15 mouse cellular contexts compared by ENCODE assay signal in genomic region chr2:152985582-152985981, GRCm38 (mm10). TPM values are rescaled to one million over a fixed set of nuclear protein-coding genes. Genes with fewer than 3 reads are reported as not detected.
A peak's percentile ranks its signal among the peaks of the same experiment; 100 is the strongest.
DNase-seq lines count a peak whose midpoint lies in the region; ATAC-seq lines count a peak whose summit lies in the region.
"Had no signal": no experiment of that assay in that cellular context is flagged by ENCODE, and none has a peak within 500 bp of the region (broad histone marks: within the 10 kb centered on the region; RNA-seq: fewer than 3 reads in every experiment).

No protein-coding gene starts in this region.

- no peak overlapping the region for H3K4me2 ChIP-seq in embryonic facial prominence, embryonic 14.5 days (ENCODE audit: low read depth, low read length)
- no peak overlapping the region for H3K4me2 ChIP-seq in neural tube, embryonic 12.5 days (replicated peaks)
- no peak overlapping the region for H3K4me2 ChIP-seq in hindbrain, embryonic 15.5 days
- H3K4me2 ChIP-seq: heart, embryonic 12.5 days; lung, embryonic 15.5 days had no signal

- H3K4me3 ChIP-seq in embryonic facial prominence, embryonic 14.5 days (ENCODE audit: low read depth, low read length): no peak overlapping the region
- H3K4me3 ChIP-seq in embryonic facial prominence, embryonic 10.5 days: no peak overlapping the region
- no peak overlapping the region for H3K4me3 ChIP-seq in neural tube, embryonic 12.5 days
- H3K4me3 ChIP-seq in hindbrain, embryonic 15.5 days: no peak overlapping the region
- no peak overlapping the region for H3K4me3 ChIP-seq in limb, embryonic 10.5 days
- H3K4me3 ChIP-seq: gastrocnemius, adult 2 months; heart, embryonic 12.5 days; lung, embryonic 15.5 days had no signal

- ATAC-seq in embryonic facial prominence, embryonic 14.5 days (ENCODE audit: low read depth): peak; percentile 65
- ATAC-seq in neural tube, embryonic 12.5 days (ENCODE audit: low FRiP score, low read depth): peak; percentile 44; the same call in 1 of the 2 replicates
- peak; percentile 62; the same call in 1 of the 2 replicates for ATAC-seq in hindbrain, embryonic 15.5 days (ENCODE audit: low FRiP score, low read depth)

- H3K9me3 ChIP-seq in embryonic facial prominence, embryonic 14.5 days (ENCODE audit: control insufficient read depth, low read length): no peaks in the 10 kb centered on the region
- H3K9me3 ChIP-seq in embryonic facial prominence, embryonic 10.5 days: no peaks in the 10 kb centered on the region
- no peaks in the 10 kb centered on the region for H3K9me3 ChIP-seq in neural tube, embryonic 12.5 days
- no peaks in the 10 kb centered on the region for H3K9me3 ChIP-seq in hindbrain, embryonic 15.5 days
- H3K9me3 ChIP-seq in limb, embryonic 10.5 days (replicated peaks): no peaks in the 10 kb centered on the region
- H3K9me3 ChIP-seq: heart, embryonic 12.5 days; lung, embryonic 15.5 days had no signal

- no peak overlapping the region for H3K9ac ChIP-seq in embryonic facial prominence, embryonic 14.5 days (ENCODE audit: low read depth, low read length)
- no peak overlapping the region for H3K9ac ChIP-seq in neural tube, embryonic 12.5 days
- H3K9ac ChIP-seq in hindbrain, embryonic 15.5 days: no peak overlapping the region
- H3K9ac ChIP-seq: heart, embryonic 12.5 days; lung, embryonic 15.5 days had no signal

- H3K27me3 ChIP-seq in embryonic facial prominence, embryonic 14.5 days (replicated peaks; ENCODE audit: control insufficient read depth, insufficient read depth, low read length): no peaks in the 10 kb centered on the region
- no peaks in the 10 kb centered on the region for H3K27me3 ChIP-seq in embryonic facial prominence, embryonic 10.5 days (replicated peaks; ENCODE audit: low read depth, poor library complexity, severe bottlenecking)
- no peaks in the 10 kb centered on the region; the same call in 1 of the 2 replicates for H3K27me3 ChIP-seq in neural tube, embryonic 12.5 days (replicated peaks)
- no peaks in the 10 kb centered on the region for H3K27me3 ChIP-seq in hindbrain, embryonic 15.5 days
- H3K27me3 ChIP-seq in limb, embryonic 10.5 days (ENCODE audit: low read depth, poor library complexity, severe bottlenecking): peaks cover 6% of the 10 kb centered on the region; the same call in 1 of the 2 replicates
- H3K27me3 ChIP-seq: lung, embryonic 15.5 days had no signal

- no peak overlapping the region for H3K27ac ChIP-seq in embryonic facial prominence, embryonic 14.5 days (replicated peaks; ENCODE audit: low read depth, low read length)
- H3K27ac ChIP-seq in embryonic facial prominence, embryonic 10.5 days (replicated peaks): no peak overlapping the region
- H3K27ac ChIP-seq in neural tube, embryonic 12.5 days: no peak overlapping the region
- H3K27ac ChIP-seq in hindbrain, embryonic 15.5 days (replicated peaks): no peak overlapping the region
- H3K27ac ChIP-seq in limb, embryonic 10.5 days: no peak overlapping the region
- H3K27ac ChIP-seq: gastrocnemius, adult 2 months; lung, embryonic 15.5 days had no signal

- no peaks in the 10 kb centered on the region for H3K4me1 ChIP-seq in embryonic facial prominence, embryonic 14.5 days (ENCODE audit: control insufficient read depth, insufficient read depth, low read length)
- peaks cover 5% of the 10 kb centered on the region; the same call in 1 of the 2 replicates for H3K4me1 ChIP-seq in embryonic facial prominence, embryonic 10.5 days
- H3K4me1 ChIP-seq in neural tube, embryonic 12.5 days: peaks cover 3% of the 10 kb centered on the region; the same call in 1 of the 2 replicates
- H3K4me1 ChIP-seq in hindbrain, embryonic 15.5 days (replicated peaks): peaks cover 5% of the 10 kb centered on the region; the same call in 1 of the 2 replicates
- H3K4me1 ChIP-seq in limb, embryonic 10.5 days: peaks cover 3% of the 10 kb centered on the region; the same call in 1 of the 2 replicates
- H3K4me1 ChIP-seq: heart, embryonic 12.5 days; lung, embryonic 15.5 days had no signal

- 64% methylated on average over 1 of the region's 1 CpGs for whole genome bisulfite sequencing in embryonic facial prominence, embryonic 14.5 days
- 27% methylated on average over 1 of the region's 1 CpGs for WGBS in embryonic facial prominence, embryonic 10.5 days
- WGBS in neural tube, embryonic 12.5 days: 5% methylated on average over 1 of the region's 1 CpGs
- 13% methylated on average over 1 of the region's 1 CpGs for WGBS in hindbrain, embryonic 15.5 days
- 48% methylated on average over 1 of the region's 1 CpGs for WGBS in limb, embryonic 10.5 days

- no peaks in the 10 kb centered on the region for H3K36me3 ChIP-seq in embryonic facial prominence, embryonic 14.5 days (ENCODE audit: control insufficient read depth, insufficient read depth, low read length)
- no peaks in the 10 kb centered on the region for H3K36me3 ChIP-seq in embryonic facial prominence, embryonic 10.5 days (replicated peaks)
- H3K36me3 ChIP-seq in neural tube, embryonic 12.5 days: no peaks in the 10 kb centered on the region
- H3K36me3 ChIP-seq in hindbrain, embryonic 15.5 days: no peaks in the 10 kb centered on the region
- no peaks in the 10 kb centered on the region for H3K36me3 ChIP-seq in limb, embryonic 10.5 days
- H3K36me3 ChIP-seq: heart, embryonic 12.5 days; lung, embryonic 15.5 days had no signal

- DNase-seq in embryonic facial prominence, embryonic 14.5 days (ENCODE audit: low spot score): peak; percentile 56
- no peak for DNase-seq in embryonic facial prominence, embryonic 10.5 days (ENCODE audit: low spot score)
- no peak for DNase-seq in neural tube, embryonic 10.5 days (ENCODE audit: extremely low spot score, low spot score)
- DNase-seq in retina, embryonic 14.5 days (ENCODE audit: low spot score): peak; percentile 65
- no peak for DNase-seq in embryo, embryonic 9.5 days (ENCODE audit: extremely low spot score)
- no peak for DNase-seq in limb, embryonic 10.5 days (ENCODE audit: low spot score)
- DNase-seq: cerebellum, postnatal 25 days; gastrocnemius, adult 2 months; kidney, postnatal 36 days; thymus, adult 2 months had no signal

RNA-seq across cellular contexts. Expression of gene Ttll9, which starts 23.3 kb away (rescaled TPM):
- 1.1 and 1.2 TPM in 2 replicates for polyA plus RNA-seq in embryonic facial prominence, embryonic 14.5 days (2014; fragmentation: Nextera tagmentation; extraction: Ambion mirVana)
- 1.3 and 1.8 TPM in 2 replicates for polyA plus RNA-seq in embryonic facial prominence, embryonic 10.5 days (2016; fragmentation: Nextera tagmentation; extraction: Ambion mirVana)
- polyA plus RNA-seq in neural tube, embryonic 12.5 days (2016; fragmentation: Nextera tagmentation; extraction: Ambion mirVana): 1.8 and 2.6 TPM in 2 replicates
- 8.3 and 8.7 TPM in 2 replicates for polyA plus RNA-seq in hindbrain, embryonic 15.5 days (2015; fragmentation: Nextera tagmentation; extraction: Ambion mirVana)
- 0.53 and 1.7 TPM in 2 replicates for polyA plus RNA-seq in limb, embryonic 10.5 days (2016; fragmentation: Nextera tagmentation; extraction: Ambion mirVana)

RNA-seq across cellular contexts. Expression of gene Pdrg1, which starts 29.6 kb away (rescaled TPM):
- polyA plus RNA-seq in embryonic facial prominence, embryonic 14.5 days (2014; fragmentation: Nextera tagmentation; extraction: Ambion mirVana): 88.8 and 91.4 TPM in 2 replicates
- polyA plus RNA-seq in embryonic facial prominence, embryonic 10.5 days (2016; fragmentation: Nextera tagmentation; extraction: Ambion mirVana): 92.1 and 92.2 TPM in 2 replicates
- 159 and 182 TPM in 2 replicates for polyA plus RNA-seq in neural tube, embryonic 12.5 days (2016; fragmentation: Nextera tagmentation; extraction: Ambion mirVana)
- polyA plus RNA-seq in hindbrain, embryonic 15.5 days (2015; fragmentation: Nextera tagmentation; extraction: Ambion mirVana): 234 TPM in 2 replicates
- 82.6 and 92.5 TPM in 2 replicates for polyA plus RNA-seq in limb, embryonic 10.5 days (2016; fragmentation: Nextera tagmentation; extraction: Ambion mirVana)

RNA-seq across cellular contexts. Expression of gene Dusp15, which starts 34.1 kb away (rescaled TPM):
- 0.59 and 1.4 TPM in 2 replicates for polyA plus RNA-seq in embryonic facial prominence, embryonic 14.5 days (2014; fragmentation: Nextera tagmentation; extraction: Ambion mirVana)
- polyA plus RNA-seq in embryonic facial prominence, embryonic 10.5 days (2016; fragmentation: Nextera tagmentation; extraction: Ambion mirVana): 0.34 and 0.95 TPM in 2 replicates
- 3.1 and 4.9 TPM in 2 replicates for polyA plus RNA-seq in neural tube, embryonic 12.5 days (2016; fragmentation: Nextera tagmentation; extraction: Ambion mirVana)
- polyA plus RNA-seq in hindbrain, embryonic 15.5 days (2015; fragmentation: Nextera tagmentation; extraction: Ambion mirVana): 10.3 and 13.5 TPM in 2 replicates
- 0.58 and 0.68 TPM in 2 replicates for polyA plus RNA-seq in limb, embryonic 10.5 days (2016; fragmentation: Nextera tagmentation; extraction: Ambion mirVana)

RNA-seq across cellular contexts. Expression of gene Xkr7, which starts 46.1 kb away (rescaled TPM):
- 0.06 and 0.07 TPM in 2 replicates for polyA plus RNA-seq in embryonic facial prominence, embryonic 14.5 days (2014; fragmentation: Nextera tagmentation; extraction: Ambion mirVana)
- 0.36 and 0.38 TPM in 2 replicates for polyA plus RNA-seq in embryonic facial prominence, embryonic 10.5 days (2016; fragmentation: Nextera tagmentation; extraction: Ambion mirVana)
- 2.6 and 2.9 TPM in 2 replicates for polyA plus RNA-seq in neural tube, embryonic 12.5 days (2016; fragmentation: Nextera tagmentation; extraction: Ambion mirVana)
- 1.9 and 2.1 TPM in 2 replicates for polyA plus RNA-seq in hindbrain, embryonic 15.5 days (2015; fragmentation: Nextera tagmentation; extraction: Ambion mirVana)
- polyA plus RNA-seq in limb, embryonic 10.5 days (2016; fragmentation: Nextera tagmentation; extraction: Ambion mirVana): not detected in 2 replicates
- polyA plus RNA-seq: heart, embryonic 12.5 days; intestine, embryonic 14.5 days; lung, embryonic 15.5 days had no signal

RNA-seq across cellular contexts. Expression of gene Foxs1, which starts 52.6 kb away (rescaled TPM):
- 3.7 and 4.3 TPM in 2 replicates for polyA plus RNA-seq in embryonic facial prominence, embryonic 14.5 days (2014; fragmentation: Nextera tagmentation; extraction: Ambion mirVana)
- 0.45 and 0.72 TPM in 2 replicates for polyA plus RNA-seq in embryonic facial prominence, embryonic 10.5 days (2016; fragmentation: Nextera tagmentation; extraction: Ambion mirVana)
- polyA plus RNA-seq in neural tube, embryonic 12.5 days (2016; fragmentation: Nextera tagmentation; extraction: Ambion mirVana): 2.0 and 2.4 TPM in 2 replicates
- 4.6 and 4.9 TPM in 2 replicates for polyA plus RNA-seq in hindbrain, embryonic 15.5 days (2015; fragmentation: Nextera tagmentation; extraction: Ambion mirVana)
- polyA plus RNA-seq in limb, embryonic 10.5 days (2016; fragmentation: Nextera tagmentation; extraction: Ambion mirVana): 0.26 and 0.64 TPM in 2 replicates

Comparison
In these comparisons a context has a peak if more than half of its experiments do, and no peak if none do; other contexts are left out.
1. DNase-seq: peak in embryonic facial prominence, embryonic 14.5 days (single experiment) and retina, embryonic 14.5 days (single experiment); none in embryonic facial prominence, embryonic 10.5 days (single experiment), neural tube, embryonic 10.5 days (single experiment), embryo, embryonic 9.5 days (single experiment) and limb, embryonic 10.5 days (single experiment).
2. Peak in every context shown above with its lines, with median percentiles within 50 percentile points of each other: ATAC-seq.